Mouse (Mus musculus) ES-Bruce4 (cell line): Measurements from ENCODE around the gene Sfi1.
"Not testable (repeated sequence)": the region's sequence is repeated elsewhere in the genome, so short reads cannot be mapped to it uniquely, and the experiment has no call there.

Experiments
- CTCF ChIP-seq: IDR thresholded peaks from one replicate; pipeline ENCODE4 v1.8.1; 2011; ENCODE audit warnings: low read depth, low read length
- POLR2A ChIP-seq: IDR thresholded peaks from one replicate; pipeline ENCODE4 v1.8.1; 2011; ENCODE audit warnings: low read length; ENCODE audit not compliant: insufficient read depth

GRCm38 (mm10) chr11:3137279-3137678 lies 56.0 kb downstream of the Sfi1 start:
- not testable (repeated sequence) for TF ChIP-seq CTCF, POLR2A
